Mouse (Mus musculus) heart, embryonic 12.5 days (tissue): ENCODE measurements around the gene Proca1. TPM values are rescaled to one million over a fixed set of nuclear protein-coding genes. Genes with fewer than 3 reads are reported as not detected.

Experiments used
- ATAC-seq: fragments of 200-750 bp; cut with Nextera tagmentation; 2 replicates; pipeline ENCODE4 v1.8.0; 2017; ENCODE audit warnings: moderate TSS enrichment, moderate library complexity; ENCODE audit not compliant: insufficient number of reproducible peaks, low FRiP score
- H3K27ac ChIP-seq: fragments of 300-500 bp; sonication (generic); 2 replicates; pipeline ENCODE4 v1.5.1; 2016; ENCODE audit warnings: mild to moderate bottlenecking, moderate library complexity; ENCODE audit not compliant: poor library complexity, severe bottlenecking
- H3K27me3 ChIP-seq: fragments of 300-500 bp; sonication (generic); replicated peaks from 2 replicates; pipeline ENCODE4 v1.6.1; 2016; ENCODE audit warnings: mild to moderate bottlenecking, moderate library complexity
- H3K36me3 ChIP-seq: fragments of 300-500 bp; sonication (generic); 2 replicates; pipeline ENCODE4 v1.6.1; 2016; ENCODE audit warnings: mild to moderate bottlenecking, moderate library complexity
- H3K4me1 ChIP-seq: fragments of 300-500 bp; sonication (generic); replicated peaks from 2 replicates; pipeline ENCODE4 v1.6.1; 2016; ENCODE audit warnings: mild to moderate bottlenecking
- H3K4me2 ChIP-seq: fragments of 300-500 bp; sonication (generic); 2 replicates; pipeline ENCODE4 v1.6.1; 2016; ENCODE audit warnings: mild to moderate bottlenecking, moderate library complexity
- H3K4me3 ChIP-seq: fragments of 300-500 bp; sonication (generic); 2 replicates; pipeline ENCODE4 v1.5.1; 2016; ENCODE audit warnings: mild to moderate bottlenecking
- H3K9ac ChIP-seq: fragments of 300-500 bp; sonication (generic); 2 replicates; pipeline ENCODE4 v1.6.1; 2016; ENCODE audit warnings: mild to moderate bottlenecking, moderate library complexity
- H3K9me3 ChIP-seq: fragments of 300-500 bp; sonication (generic); replicated peaks from 2 replicates; pipeline ENCODE4 v1.6.1; 2016; ENCODE audit warnings: mild to moderate bottlenecking, moderate library complexity
- WGBS: fragments of 180-500 bp; shearing (Covaris S2); methylation state at CpG from one replicate; pipeline ENCODE4 v1.1.7; 2016; 5-methylcytosine and 5-hydroxymethylcytosine counted together
- polyA plus RNA-seq: library from polyadenylated mRNA; unstranded; fragments of >200 nt; fragmentation: Nextera tagmentation; extraction: Ambion mirVana; gene quantifications from 2 replicates; pipeline ENCODE4 v1.2.1, GENCODE M21; 2016

Gene Proca1
- polyA plus RNA-seq, 1 experiment from 2014 or later: 3.1 TPM

- H3K4me1 ChIP-seq: peaks cover 34% of the 10 kb centered on the region
- H3K4me3 ChIP-seq: peak overlapping the region; percentile 71
- peak overlapping the region; percentile 81 for H3K4me2 ChIP-seq
- peak overlapping the region; percentile 93 for H3K27ac ChIP-seq
- H3K9ac ChIP-seq: peak overlapping the region; percentile 91
- no peaks in the 10 kb centered on the region for H3K27me3 ChIP-seq
- H3K9me3 ChIP-seq: no peaks in the 10 kb centered on the region
- H3K36me3 ChIP-seq: peaks cover 22% of the 10 kb centered on the region
- ATAC-seq: no peak
- WGBS: 39% methylated on average over 4 of the region's 4 CpGs
Measured at GRCm38 (mm10) chr11:78166161-78166560, 27.0 kb upstream of the Proca1 start.

- H3K4me2 ChIP-seq: no peak overlapping the region
- ATAC-seq: no peak
- H3K36me3 ChIP-seq: peaks cover 19% of the 10 kb centered on the region
- peaks cover 30% of the 10 kb centered on the region for H3K4me1 ChIP-seq
- H3K9me3 ChIP-seq: no peaks in the 10 kb centered on the region
- H3K27me3 ChIP-seq: no peaks in the 10 kb centered on the region
- 66% methylated on average over 6 of the region's 6 CpGs for WGBS
- no peak overlapping the region for H3K9ac ChIP-seq
- no peak overlapping the region for H3K27ac ChIP-seq
- H3K4me3 ChIP-seq: no peak overlapping the region
Measured at GRCm38 (mm10) chr11:78166640-78167039, 26.6 kb upstream of the Proca1 start.

- ATAC-seq: no peak
- Histone ChIP-seq H3K4me1 (peaks cover 23% of the 10 kb centered on the region), H3K36me3 (peaks cover 11% of the 10 kb centered on the region), H3K9ac (no peak overlapping the region), H3K4me2 (no peak overlapping the region), H3K9me3 (no peaks in the 10 kb centered on the region), H3K27me3 (no peaks in the 10 kb centered on the region), H3K27ac (no peak overlapping the region), H3K4me3 (no peak overlapping the region)
- 88% methylated on average over 14 of the region's 14 CpGs for WGBS
Measured at GRCm38 (mm10) chr11:78167257-78167959, 25.8 kb upstream of the Proca1 start.

GRCm38 (mm10) chr11:78168541-78169468 is 24.4 kb upstream of the Proca1 start:
- H3K4me1 ChIP-seq: peaks cover 12% of the 10 kb centered on the region
- peaks cover 11% of the 10 kb centered on the region for H3K36me3 ChIP-seq
- no peak for ATAC-seq
- no peak overlapping the region for H3K9ac ChIP-seq
- H3K27me3 ChIP-seq: no peaks in the 10 kb centered on the region
- no peak overlapping the region for H3K4me3 ChIP-seq
- no peak overlapping the region for H3K27ac ChIP-seq
- peak overlapping the region; percentile 29 for H3K4me2 ChIP-seq
- WGBS: 45% methylated on average over 19 of the region's 19 CpGs
- no peaks in the 10 kb centered on the region for H3K9me3 ChIP-seq

GRCm38 (mm10) chr11:78170306-78170705 is 22.9 kb upstream of the Proca1 start:
- ATAC-seq: no peak
- Histone ChIP-seq H3K9me3 (no peaks in the 10 kb centered on the region), H3K9ac (no peak overlapping the region), H3K27ac (no peak overlapping the region), H3K4me1 (peaks cover 10% of the 10 kb centered on the region), H3K4me3 (no peak overlapping the region), H3K27me3 (no peaks in the 10 kb centered on the region), H3K4me2 (no peak overlapping the region), H3K36me3 (peaks cover 11% of the 10 kb centered on the region)
- WGBS: 84% methylated on average over 15 of the region's 15 CpGs

- Histone ChIP-seq H3K4me3 (no peak overlapping the region), H3K9me3 (no peaks in the 10 kb centered on the region), H3K9ac (no peak overlapping the region), H3K4me1 (peaks cover 7% of the 10 kb centered on the region), H3K27ac (no peak overlapping the region), H3K4me2 (no peak overlapping the region), H3K36me3 (peaks cover 11% of the 10 kb centered on the region), H3K27me3 (no peaks in the 10 kb centered on the region)
- 75% methylated on average over 4 of the region's 4 CpGs for WGBS
- ATAC-seq: no peak
Measured at GRCm38 (mm10) chr11:78171328-78171727, 21.9 kb upstream of the Proca1 start.

GRCm38 (mm10) chr11:78172034-78172747 is 21.0 kb upstream of the Proca1 start:
- Histone ChIP-seq H3K4me3 (no peak overlapping the region), H3K9ac (peak overlapping the region; percentile 0; the same call in 1 of the 2 replicates), H3K9me3 (no peaks in the 10 kb centered on the region), H3K27ac (no peak overlapping the region), H3K4me2 (no peak overlapping the region), H3K4me1 (peaks cover 7% of the 10 kb centered on the region; the same call in 1 of the 2 replicates), H3K36me3 (peaks cover 11% of the 10 kb centered on the region), H3K27me3 (no peaks in the 10 kb centered on the region)
- 83% methylated on average over 16 of the region's 16 CpGs for WGBS
- ATAC-seq: no peak

- ATAC-seq: no peak
- Histone ChIP-seq H3K27me3 (no peaks in the 10 kb centered on the region), H3K4me2 (no peak overlapping the region), H3K9ac (0 out of 2 replicates have a peak overlapping the region, but pooled peaks have one; percentile 0), H3K9me3 (no peaks in the 10 kb centered on the region), H3K4me1 (peaks cover 7% of the 10 kb centered on the region), H3K36me3 (peaks cover 11% of the 10 kb centered on the region), H3K27ac (no peak overlapping the region), H3K4me3 (no peak overlapping the region)
- WGBS: 77% methylated on average over 19 of the region's 19 CpGs
Measured at GRCm38 (mm10) chr11:78172748-78173383, 20.3 kb upstream of the Proca1 start.

GRCm38 (mm10) chr11:78174506-78174905 is 18.7 kb upstream of the Proca1 start:
- no peaks in the 10 kb centered on the region for H3K9me3 ChIP-seq
- H3K4me3 ChIP-seq: no peak overlapping the region
- peaks cover 13% of the 10 kb centered on the region for H3K4me1 ChIP-seq
- H3K27ac ChIP-seq: no peak overlapping the region
- H3K9ac ChIP-seq: no peak overlapping the region
- H3K4me2 ChIP-seq: no peak overlapping the region
- no peak for ATAC-seq
- H3K27me3 ChIP-seq: no peaks in the 10 kb centered on the region
- WGBS: 96% methylated on average over 3 of the region's 3 CpGs
- peaks cover 14% of the 10 kb centered on the region for H3K36me3 ChIP-seq

GRCm38 (mm10) chr11:78175771-78176401 is 17.3 kb upstream of the Proca1 start:
- Histone ChIP-seq H3K27ac (peak overlapping the region; percentile 93), H3K4me3 (peak overlapping the region; percentile 59), H3K9ac (peak overlapping the region; percentile 83; the same call in 1 of the 2 replicates), H3K27me3 (no peaks in the 10 kb centered on the region), H3K4me2 (peak overlapping the region; percentile 88), H3K9me3 (no peaks in the 10 kb centered on the region), H3K4me1 (peaks cover 27% of the 10 kb centered on the region), H3K36me3 (peaks cover 24% of the 10 kb centered on the region)
- 11% methylated on average over 10 of the region's 10 CpGs for WGBS
- no peak for ATAC-seq
